Mouse (Mus musculus) olfactory bulb, adult 2 months (tissue): ENCODE results near the gene Lrrc75b. TPM values are rescaled to one million over a fixed set of nuclear protein-coding genes. Genes with fewer than 3 reads are reported as not detected.

Experiments used
- H3K27ac ChIP-seq: fragments of 200-500 bp; 2 replicates; pipeline ENCODE4 v1.5.1; 2012; ENCODE audit warnings: low read depth, low read length; ENCODE audit not compliant: insufficient read depth
- H3K4me1 ChIP-seq: fragments of 200-500 bp; 2 replicates; pipeline ENCODE4 v1.6.1; 2012; ENCODE audit warnings: low read length; ENCODE audit not compliant: control insufficient read depth, insufficient read depth
- H3K4me3 ChIP-seq: fragments of 200-500 bp; 2 replicates; pipeline ENCODE4 v1.5.1; 2012; ENCODE audit warnings: mild to moderate bottlenecking, low read depth, low read length, moderate library complexity; ENCODE audit not compliant: insufficient read depth
- CTCF ChIP-seq: fragments of 200-500 bp; IDR thresholded peaks from 2 replicates; pipeline ENCODE4 v1.5.1; 2012; ENCODE audit warnings: low read depth, mild to moderate bottlenecking, low read length, moderate library complexity; ENCODE audit not compliant: insufficient read depth
- POLR2A ChIP-seq: fragments of 200-500 bp; IDR thresholded peaks from 2 replicates; pipeline ENCODE4 v1.6.1; 2012; ENCODE audit warnings: mild to moderate bottlenecking, low read depth, low read length, moderate library complexity; ENCODE audit not compliant: insufficient read depth
- WGBS: fragments of 180-500 bp; shearing (Covaris S2); methylation state at CpG from one replicate; pipeline ENCODE4 v1.1.7; 2018; 5-methylcytosine and 5-hydroxymethylcytosine counted together
- polyA plus RNA-seq: library from polyadenylated mRNA; stranded (reverse); fragments of >200 nt; gene quantifications from 2 replicates; pipeline ENCODE4 v1.2.4, GENCODE M21; 2012; ENCODE audit warnings: low replicate concordance; ENCODE audit not compliant: missing spikeins, insufficient read depth, insufficient read length

Gene Lrrc75b
- polyA plus RNA-seq, 1 experiment: not detected

- TF ChIP-seq CTCF (no peak), POLR2A (no peak)
- Histone ChIP-seq H3K4me3 (no peak overlapping the region), H3K4me1 (peaks cover 14% of the 10 kb centered on the region), H3K27ac (no peak overlapping the region)
- 90% methylated on average over 2 of the region's 2 CpGs for whole genome bisulfite sequencing
These were observed 8.0 kb downstream of the Lrrc75b start for GRCm38 (mm10) chr10:75552106-75552505.

- 46% methylated on average over 12 of the region's 12 CpGs for WGBS
- no peak for TF ChIP-seq POLR2A
These were observed 9.0 kb downstream of the Lrrc75b start for GRCm38 (mm10) chr10:75551175-75551574.

GRCm38 (mm10) chr10:75549886-75550285, 10.2 kb downstream of the Lrrc75b start:
- TF ChIP-seq POLR2A (no peak), CTCF (no peak)
- no peak overlapping the region for H3K27ac ChIP-seq
- 64% methylated on average over 7 of the region's 7 CpGs for WGBS
- H3K4me1 ChIP-seq: peaks cover 14% of the 10 kb centered on the region
- no peak overlapping the region for H3K4me3 ChIP-seq

More at GRCm38 (mm10) chr10:75551175-75551574, 9.0 kb downstream of the Lrrc75b start:
- H3K4me1 ChIP-seq: peaks cover 14% of the 10 kb centered on the region
- H3K4me3 ChIP-seq: no peak overlapping the region
- no peak overlapping the region for H3K27ac ChIP-seq

- peaks cover 7% of the 10 kb centered on the region; the same call in 1 of the 2 replicates for H3K4me1 ChIP-seq
- H3K4me3 ChIP-seq: no peak overlapping the region
- no peak overlapping the region for H3K27ac ChIP-seq
- 30% methylated on average over 14 of the region's 14 CpGs for WGBS
- TF ChIP-seq CTCF (no peak), POLR2A (no peak)
These were observed 11.6 kb downstream of the Lrrc75b start for GRCm38 (mm10) chr10:75548486-75548885.

GRCm38 (mm10) chr10:75547901-75548300, 12.2 kb downstream of the Lrrc75b start:
- peaks cover 7% of the 10 kb centered on the region; the same call in 1 of the 2 replicates for H3K4me1 ChIP-seq
- TF ChIP-seq CTCF (no peak), POLR2A (no peak)
- H3K27ac ChIP-seq: no peak overlapping the region
- H3K4me3 ChIP-seq: no peak overlapping the region
- 52% methylated on average over 7 of the region's 7 CpGs for WGBS

- Histone ChIP-seq H3K27ac (no peak overlapping the region), H3K4me3 (no peak overlapping the region), H3K4me1 (no peaks in the 10 kb centered on the region)
- WGBS: 90% methylated on average over 5 of the region's 5 CpGs
- TF ChIP-seq CTCF (no peak), POLR2A (no peak)
These were observed 24.0 kb downstream of the Lrrc75b start for GRCm38 (mm10) chr10:75536123-75536522.

GRCm38 (mm10) chr10:75535423-75535822, 24.7 kb downstream of the Lrrc75b start:
- H3K4me1 ChIP-seq: no peaks in the 10 kb centered on the region
- no peak overlapping the region for H3K4me3 ChIP-seq
- no peak overlapping the region for H3K27ac ChIP-seq
- WGBS: 63% methylated on average over 2 of the region's 2 CpGs
- no peak for TF ChIP-seq POLR2A
- TF ChIP-seq CTCF: no peak

GRCm38 (mm10) chr10:75534934-75535333, 25.2 kb downstream of the Lrrc75b start:
- Histone ChIP-seq H3K27ac (no peak overlapping the region), H3K4me3 (no peak overlapping the region), H3K4me1 (no peaks in the 10 kb centered on the region)
- no peak for TF ChIP-seq CTCF
- TF ChIP-seq POLR2A: no peak
- 61% methylated on average over 8 of the region's 8 CpGs for WGBS

GRCm38 (mm10) chr10:75534216-75534615, 25.9 kb downstream of the Lrrc75b start:
- TF ChIP-seq CTCF: no peak
- Histone ChIP-seq H3K27ac (no peak overlapping the region), H3K4me3 (no peak overlapping the region), H3K4me1 (no peaks in the 10 kb centered on the region)
- WGBS: 88% methylated on average over 8 of the region's 8 CpGs

GRCm38 (mm10) chr10:75531532-75532090, 28.5 kb downstream of the Lrrc75b start:
- TF ChIP-seq POLR2A (no peak), CTCF (no peak)
- H3K4me1 ChIP-seq: no peaks in the 10 kb centered on the region
- H3K27ac ChIP-seq: no peak overlapping the region
- no peak overlapping the region for H3K4me3 ChIP-seq
- 88% methylated on average over 9 of the region's 9 CpGs for WGBS
